Mouse (Mus musculus) liver, embryonic 14.5 days (tissue): ENCODE data around the gene Dusp19.

ENCODE experiments used
- CTCF ChIP-seq: IDR thresholded peaks from 2 replicates; pipeline ENCODE4 v1.5.1; 2016; ENCODE audit warnings: antibody characterized with exemption, low read depth, control low read depth
- EP300 ChIP-seq: IDR thresholded peaks from 2 replicates; pipeline ENCODE4 v1.6.1; 2016; ENCODE audit warnings: antibody characterized with exemption, low read depth

DNA sequence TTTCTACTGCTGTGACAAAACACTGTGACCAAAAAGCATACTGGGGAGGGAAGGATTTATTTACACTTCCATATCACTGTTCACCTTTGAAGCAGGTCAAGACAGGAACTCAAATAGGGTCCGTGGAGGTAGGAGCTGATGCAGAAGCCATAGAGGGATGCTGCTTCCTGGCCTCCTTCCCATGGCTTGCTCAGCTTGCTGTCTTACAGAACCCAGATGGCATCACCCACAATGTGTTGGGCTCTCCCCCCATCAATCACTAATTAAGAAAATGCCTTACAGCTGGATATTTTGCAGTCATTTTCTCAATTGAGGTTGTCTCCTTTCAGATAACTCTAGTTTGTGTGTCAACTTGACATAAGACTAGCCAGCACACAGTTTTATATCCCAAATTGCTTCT, 4.6 kb upstream of the Dusp19 start:
- TF ChIP-seq CTCF (no peak), EP300 (no peak)
